In genomic region chr14:121579055-121579454, GRCm38 (mm10) we compare ENCODE assay signal across 8 mouse cellular contexts.
A peak's percentile ranks its signal among the peaks of the same experiment; 100 is the strongest.
DNase-seq lines count a peak whose midpoint lies in the region; ATAC-seq lines count a peak whose summit lies in the region.

No protein-coding gene starts in this region.

- no peak overlapping the region for H3K4me3 ChIP-seq in forebrain, embryonic 10.5 days
- H3K4me3 ChIP-seq in forebrain, embryonic 16.5 days (replicated peaks; ENCODE audit: low read length) = no peak overlapping the region
- H3K4me3 ChIP-seq in hindbrain, embryonic 12.5 days = no peak overlapping the region
- H3K4me3 ChIP-seq in liver, embryonic 13.5 days (replicated peaks) = no peak overlapping the region

- no peak overlapping the region for H3K9ac ChIP-seq in forebrain, embryonic 16.5 days (replicated peaks; ENCODE audit: low read depth, low read length)
- no peak overlapping the region for H3K9ac ChIP-seq in hindbrain, embryonic 12.5 days
- no peak overlapping the region for H3K9ac ChIP-seq in liver, embryonic 13.5 days

- no peaks in the 10 kb centered on the region for H3K9me3 ChIP-seq in forebrain, embryonic 10.5 days
- no peaks in the 10 kb centered on the region for H3K9me3 ChIP-seq in forebrain, embryonic 16.5 days (ENCODE audit: control insufficient read depth, low read length)
- H3K9me3 ChIP-seq in hindbrain, embryonic 12.5 days (replicated peaks) = no peaks in the 10 kb centered on the region
- H3K9me3 ChIP-seq in liver, embryonic 13.5 days (replicated peaks) = no peaks in the 10 kb centered on the region

- peak; percentile 57 for DNase-seq in forebrain, embryonic 10.5 days (ENCODE audit: extremely low spot score, low spot score)
- DNase-seq in urinary bladder, postnatal 14 days (ENCODE audit: low spot score) = peak; percentile 48
- no peak for DNase-seq in urinary bladder, adult 2 months (ENCODE audit: low spot score)
- peak; percentile 62 to 69 for DNase-seq in cerebellum, postnatal 14 days
- DNase-seq in liver, embryonic 13.5 days = peak; percentile 20
- DNase-seq in ovary, postnatal 14 days (ENCODE audit: low spot score) = peak; percentile 62

- H3K27ac ChIP-seq in forebrain, embryonic 10.5 days = no peak overlapping the region
- no peak overlapping the region for H3K27ac ChIP-seq in forebrain, embryonic 16.5 days (ENCODE audit: low read length)
- H3K27ac ChIP-seq in hindbrain, embryonic 12.5 days = no peak overlapping the region
- no peak overlapping the region for H3K27ac ChIP-seq in liver, embryonic 13.5 days

- H3K27me3 ChIP-seq in forebrain, embryonic 10.5 days (ENCODE audit: poor library complexity, severe bottlenecking) = no peaks in the 10 kb centered on the region
- H3K27me3 ChIP-seq in forebrain, embryonic 16.5 days (replicated peaks; ENCODE audit: control insufficient read depth, insufficient read depth, low read length) = no peaks in the 10 kb centered on the region
- H3K27me3 ChIP-seq in hindbrain, embryonic 12.5 days = no peaks in the 10 kb centered on the region
- H3K27me3 ChIP-seq in liver, embryonic 13.5 days = no peaks in the 10 kb centered on the region

- ATAC-seq in forebrain, embryonic 16.5 days = no peak
- 0 out of 2 replicates have a peak, but pooled peaks have one; percentile 26 for ATAC-seq in hindbrain, embryonic 12.5 days (ENCODE audit: low FRiP score)
- ATAC-seq in liver, embryonic 13.5 days (ENCODE audit: low read depth) = no peak

- no peaks in the 10 kb centered on the region for H3K36me3 ChIP-seq in forebrain, embryonic 10.5 days (replicated peaks)
- H3K36me3 ChIP-seq in forebrain, embryonic 16.5 days (ENCODE audit: control insufficient read depth, insufficient read depth) = no peaks in the 10 kb centered on the region
- no peaks in the 10 kb centered on the region for H3K36me3 ChIP-seq in hindbrain, embryonic 12.5 days
- H3K36me3 ChIP-seq in liver, embryonic 13.5 days = no peaks in the 10 kb centered on the region

- H3K4me1 ChIP-seq in forebrain, embryonic 10.5 days = no peaks in the 10 kb centered on the region
- H3K4me1 ChIP-seq in forebrain, embryonic 16.5 days (replicated peaks; ENCODE audit: control insufficient read depth, insufficient read depth, low read length) = no peaks in the 10 kb centered on the region
- H3K4me1 ChIP-seq in hindbrain, embryonic 12.5 days = no peaks in the 10 kb centered on the region
- H3K4me1 ChIP-seq in liver, embryonic 13.5 days (replicated peaks) = no peaks in the 10 kb centered on the region

- WGBS in forebrain, embryonic 10.5 days = 34% methylated on average over 3 of the region's 3 CpGs
- WGBS in forebrain, embryonic 16.5 days = 42% methylated on average over 3 of the region's 3 CpGs
- 39% methylated on average over 3 of the region's 3 CpGs for WGBS in hindbrain, embryonic 12.5 days
- WGBS in liver, embryonic 13.5 days (ENCODE audit: insufficient replicate concordance) = 30% methylated on average over 3 of the region's 3 CpGs

- H3K4me2 ChIP-seq in forebrain, embryonic 16.5 days (ENCODE audit: low read length) = no peak overlapping the region
- no peak overlapping the region for H3K4me2 ChIP-seq in hindbrain, embryonic 12.5 days (replicated peaks)
- no peak overlapping the region for H3K4me2 ChIP-seq in liver, embryonic 13.5 days
